Mouse (Mus musculus) midbrain, embryonic 15.5 days (tissue): ENCODE measurements around the gene Heatr4. TPM values are rescaled to one million over a fixed set of nuclear protein-coding genes. Genes with fewer than 3 reads are reported as not detected.

Source experiments
- ATAC-seq: fragments of 200-750 bp; cut with Nextera tagmentation; replicated peaks from 2 replicates; pipeline ENCODE4 v1.8.0; 2017; ENCODE audit warnings: moderate TSS enrichment
- H3K27ac ChIP-seq: fragments of 300-500 bp; sonication (generic); 2 replicates; pipeline ENCODE4 v1.5.1; 2015; ENCODE audit warnings: mild to moderate bottlenecking, inconsistent platforms
- H3K27me3 ChIP-seq: fragments of 300-500 bp; sonication (generic); replicated peaks from 2 replicates; pipeline ENCODE4 v1.6.1; 2015; ENCODE audit warnings: inconsistent platforms
- H3K36me3 ChIP-seq: fragments of 300-500 bp; sonication (generic); replicated peaks from 2 replicates; pipeline ENCODE4 v1.6.1; 2015; ENCODE audit warnings: inconsistent platforms
- H3K4me1 ChIP-seq: fragments of 300-500 bp; sonication (generic); 2 replicates; pipeline ENCODE4 v1.6.1; 2015; ENCODE audit warnings: inconsistent platforms
- H3K4me2 ChIP-seq: fragments of 300-500 bp; sonication (generic); 2 replicates; pipeline ENCODE4 v1.6.1; 2015; ENCODE audit warnings: inconsistent platforms, mild to moderate bottlenecking, moderate library complexity
- H3K4me3 ChIP-seq: fragments of 300-500 bp; sonication (generic); 2 replicates; pipeline ENCODE4 v1.5.1; 2015; ENCODE audit warnings: mild to moderate bottlenecking, inconsistent platforms
- H3K9ac ChIP-seq: fragments of 300-500 bp; sonication (generic); 2 replicates; pipeline ENCODE4 v1.6.1; 2015; ENCODE audit warnings: mild to moderate bottlenecking, inconsistent platforms
- H3K9me3 ChIP-seq: fragments of 300-500 bp; sonication (generic); 2 replicates; pipeline ENCODE4 v1.6.1; 2016; ENCODE audit warnings: inconsistent platforms
- WGBS: fragments of 180-500 bp; shearing (Covaris S2); methylation state at CpG from one replicate; pipeline ENCODE4 v1.1.7; 2015; ENCODE audit warnings: mixed read lengths; 5-methylcytosine and 5-hydroxymethylcytosine counted together
- polyA plus RNA-seq: library from polyadenylated mRNA; unstranded; fragments of >200 nt; fragmentation: Nextera tagmentation; extraction: Ambion mirVana; gene quantifications from 2 replicates; pipeline ENCODE4 v1.2.1, GENCODE M21; 2015

Gene Heatr4
- polyA plus RNA-seq, 1 experiment from 2014 or later: 0.09 TPM

DNA sequence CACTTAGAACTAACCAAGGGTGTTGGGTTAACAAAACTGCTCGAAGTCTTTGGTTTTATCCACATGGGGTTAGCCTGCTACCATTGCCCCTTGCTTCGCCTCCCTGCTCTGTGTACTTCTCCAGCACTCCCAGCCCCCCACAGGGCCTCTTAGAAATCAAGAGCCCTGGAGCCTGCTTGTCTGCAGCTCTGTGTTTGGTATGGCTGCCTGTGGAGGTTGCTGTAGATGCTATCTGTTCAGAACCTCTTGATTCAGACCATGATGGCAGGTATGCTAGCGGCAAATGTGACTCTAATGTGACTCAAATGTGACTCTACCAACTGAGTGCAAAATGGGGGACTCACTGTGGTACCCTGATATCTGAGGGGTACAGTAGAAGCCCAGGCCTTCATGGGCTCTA, 60.3 kb downstream of the Heatr4 start:
- ATAC-seq: no peak
- 71% methylated on average over 3 of the region's 3 CpGs for WGBS

DNA sequence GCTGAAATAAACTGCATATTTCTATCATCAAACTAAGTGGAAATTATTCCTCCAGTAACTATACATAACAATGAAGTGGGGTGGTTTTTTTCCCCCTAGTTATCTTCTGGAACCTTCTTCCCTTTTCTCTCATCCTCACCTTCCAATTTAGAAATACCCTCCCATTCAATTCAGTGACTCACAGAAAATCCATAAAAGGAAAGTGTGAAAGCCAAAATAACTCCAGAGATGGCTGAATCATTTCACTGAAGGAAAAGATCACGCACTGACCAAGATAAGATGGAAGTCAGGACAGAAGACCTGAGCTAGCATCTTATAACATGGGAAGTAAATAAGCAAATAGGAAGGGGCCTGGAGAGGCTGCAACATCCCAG, 61.2 kb downstream of the Heatr4 start:
- Histone ChIP-seq H3K4me3 (no peak overlapping the region), H3K4me2 (no peak overlapping the region), H3K9me3 (no peaks in the 10 kb centered on the region), H3K4me1 (peaks cover 19% of the 10 kb centered on the region), H3K27me3 (no peaks in the 10 kb centered on the region), H3K9ac (no peak overlapping the region), H3K36me3 (no peaks in the 10 kb centered on the region), H3K27ac (no peak overlapping the region)
- 81% methylated on average over 1 of the region's 1 CpGs for WGBS
- ATAC-seq: no peak

More for the DNA sequence above, 60.3 kb downstream of the Heatr4 start:
- Histone ChIP-seq H3K27me3 (no peaks in the 10 kb centered on the region), H3K36me3 (no peaks in the 10 kb centered on the region), H3K9me3 (no peaks in the 10 kb centered on the region), H3K27ac (no peak overlapping the region), H3K4me2 (no peak overlapping the region), H3K4me3 (no peak overlapping the region), H3K4me1 (peaks cover 19% of the 10 kb centered on the region), H3K9ac (no peak overlapping the region)

DNA sequence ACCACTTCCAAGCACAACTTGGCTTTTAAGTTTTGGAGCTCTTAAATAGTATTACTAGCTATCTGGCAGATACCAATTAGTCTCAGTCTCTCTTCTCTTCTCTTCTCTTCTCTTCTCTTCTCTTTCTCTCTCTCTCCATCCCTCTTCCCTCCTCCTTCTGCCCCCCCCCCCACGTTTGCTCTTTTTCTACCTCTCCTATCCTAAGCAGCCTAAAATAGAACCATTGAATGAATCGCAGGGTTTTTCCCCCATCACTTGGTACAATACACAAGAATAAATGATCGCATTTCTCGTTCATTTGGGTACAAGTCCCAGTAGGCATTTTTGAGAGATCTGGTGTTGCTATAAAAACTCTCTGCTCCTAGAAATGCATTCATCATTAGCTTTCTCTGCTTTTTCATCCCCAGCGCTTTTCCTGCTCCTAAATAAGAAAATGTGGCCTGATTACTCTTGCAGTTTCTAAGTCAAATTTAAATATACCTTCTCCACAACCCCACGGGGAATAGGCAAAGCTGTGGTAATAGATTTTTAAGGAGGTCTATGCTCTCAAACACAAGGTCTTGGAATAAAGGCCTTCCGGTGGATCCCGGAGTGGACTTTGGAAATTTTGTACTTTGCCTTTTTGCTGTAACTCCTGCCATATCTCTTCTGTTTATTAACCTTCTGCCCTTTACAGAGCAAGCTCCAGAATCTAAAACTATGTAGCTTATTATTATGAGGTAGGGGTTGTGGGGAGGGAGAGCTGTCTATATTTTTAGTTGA, 61.7 kb downstream of the Heatr4 start:
- ATAC-seq: no peak
- H3K36me3 ChIP-seq: no peaks in the 10 kb centered on the region
- H3K27me3 ChIP-seq: no peaks in the 10 kb centered on the region
- H3K9me3 ChIP-seq: no peaks in the 10 kb centered on the region
- H3K4me1 ChIP-seq: peaks cover 19% of the 10 kb centered on the region
- peak overlapping the region; percentile 52 for H3K4me2 ChIP-seq
- H3K4me3 ChIP-seq: peak overlapping the region; percentile 84
- H3K9ac ChIP-seq: no peak overlapping the region
- H3K27ac ChIP-seq: no peak overlapping the region
- 36% methylated on average over 8 of the region's 8 CpGs for WGBS

DNA sequence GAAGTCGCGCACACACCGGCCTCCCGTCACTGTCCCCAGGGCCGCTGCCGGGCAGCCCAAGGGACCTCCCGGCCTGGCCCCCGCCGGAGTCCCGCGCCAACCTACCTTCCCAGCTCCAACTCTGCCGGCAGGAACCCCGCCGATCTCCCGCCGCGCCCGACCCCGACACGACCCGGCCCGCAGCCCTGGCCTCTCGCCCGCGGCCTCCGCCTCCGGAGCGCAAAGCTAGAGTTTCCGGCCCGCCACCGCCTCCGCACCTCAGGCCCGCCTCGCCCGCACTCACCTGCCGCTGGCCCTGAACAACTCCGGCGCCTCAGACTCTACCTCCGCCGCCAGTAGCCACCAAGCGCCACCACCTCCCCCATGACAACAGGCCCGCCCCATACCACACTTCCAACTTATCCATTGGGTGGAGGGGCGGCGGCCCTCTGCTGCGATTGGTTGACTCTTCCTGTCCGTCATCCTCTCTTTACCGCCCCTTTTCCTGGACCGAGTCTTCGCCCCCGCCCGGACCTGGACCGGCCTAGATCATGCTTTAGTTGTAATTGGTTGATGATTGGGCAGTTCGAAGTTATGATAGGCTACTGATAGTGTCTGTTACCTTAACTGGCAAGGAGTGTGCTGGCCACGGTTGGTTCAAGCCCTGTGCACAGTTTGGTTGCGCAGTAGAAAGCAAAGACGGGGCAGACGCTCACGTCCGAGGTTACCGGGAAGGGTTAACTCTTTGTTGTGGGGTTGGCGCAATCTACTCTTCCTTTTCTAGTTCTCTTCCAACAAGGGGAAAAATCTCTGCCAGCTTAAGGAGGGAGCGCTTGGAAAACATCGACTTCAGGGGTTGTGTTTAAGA, 62.9 kb downstream of the Heatr4 start, which contains the start of gene Numb:
Gene Numb (minus strand): TSS at position 400 of the 847 bp plus-strand sequence.
- WGBS: under 1% methylated on average over 61 of the region's 63 CpGs
- peak; percentile 100 for ATAC-seq
- Histone ChIP-seq H3K9me3 (no peaks in the 10 kb centered on the region), H3K4me1 (peaks cover 19% of the 10 kb centered on the region), H3K4me2 (peak within 1 kb of the TSS; percentile 85), H3K4me3 (peak within 1 kb of the TSS; percentile 84), H3K27ac (peak within 1 kb of the TSS; percentile 89), H3K27me3 (no peaks in the 10 kb centered on the region), H3K36me3 (no peaks in the 10 kb centered on the region), H3K9ac (peak within 1 kb of the TSS; percentile 72)

DNA sequence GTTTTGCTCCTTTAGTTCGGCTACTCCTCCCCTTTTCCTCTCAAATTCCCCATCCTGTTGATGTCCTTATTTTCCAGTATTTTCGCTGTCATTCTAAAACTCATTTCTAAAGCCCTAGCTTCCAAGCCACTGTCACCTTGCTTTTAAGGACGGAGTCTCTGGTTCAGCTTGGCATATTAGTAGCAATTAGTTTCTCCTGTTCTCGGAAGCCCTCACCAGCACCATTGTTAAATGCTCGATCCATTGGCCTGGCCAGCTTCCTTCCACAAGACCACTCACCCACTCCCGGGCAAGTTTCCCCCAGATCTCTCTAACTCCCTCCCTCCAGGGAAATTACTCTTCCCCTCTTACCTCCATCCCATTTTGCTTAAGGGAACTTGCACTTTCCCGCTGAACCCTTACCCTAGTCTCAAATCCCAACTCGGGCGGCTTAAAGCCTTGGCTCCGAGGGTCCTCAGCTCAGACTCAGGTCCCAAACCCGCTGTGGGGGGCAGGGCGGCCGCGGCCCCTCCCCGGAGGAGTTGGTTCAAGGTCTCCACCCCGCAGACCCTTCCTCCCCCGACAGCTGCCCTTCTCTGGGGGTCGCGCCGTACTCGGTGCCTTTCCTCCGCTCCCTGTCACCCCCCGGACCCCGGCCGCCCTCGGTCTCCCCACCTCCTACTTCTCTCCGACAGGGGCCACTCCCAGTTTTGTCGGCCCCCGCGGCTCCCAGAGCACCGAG, 63.8 kb downstream of the Heatr4 start:
- Histone ChIP-seq H3K4me2 (peak overlapping the region; percentile 85), H3K27ac (peak overlapping the region; percentile 89), H3K9ac (peak overlapping the region; percentile 72), H3K27me3 (no peaks in the 10 kb centered on the region), H3K9me3 (no peaks in the 10 kb centered on the region), H3K4me1 (peaks cover 19% of the 10 kb centered on the region), H3K36me3 (no peaks in the 10 kb centered on the region), H3K4me3 (peak overlapping the region; percentile 84)
- WGBS: under 1% methylated on average over 31 of the region's 31 CpGs
- ATAC-seq: no peak

DNA sequence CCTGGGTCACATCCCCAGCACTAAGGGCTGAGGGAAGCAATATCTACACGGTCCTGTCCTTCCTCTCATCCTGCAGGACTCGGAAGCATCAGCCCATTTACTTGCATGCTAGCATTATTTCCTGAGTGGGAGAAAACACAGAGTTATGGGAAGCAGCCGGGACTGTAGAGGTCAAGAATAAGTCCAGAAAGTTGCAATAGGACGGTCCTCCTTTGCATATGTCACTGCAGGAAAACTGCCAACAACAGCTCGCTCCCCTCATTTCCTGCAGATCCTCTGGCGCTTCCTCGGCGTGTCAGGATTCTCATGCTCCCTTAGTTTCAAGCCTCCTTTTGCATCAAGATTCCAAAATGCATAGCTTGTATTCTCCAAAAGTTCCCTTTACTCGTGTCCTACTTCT, 67.8 kb downstream of the Heatr4 start:
- H3K4me2 ChIP-seq: no peak overlapping the region
- WGBS: 78% methylated on average over 9 of the region's 9 CpGs
- no peaks in the 10 kb centered on the region for H3K9me3 ChIP-seq
- no peaks in the 10 kb centered on the region for H3K36me3 ChIP-seq
- peaks cover 12% of the 10 kb centered on the region for H3K4me1 ChIP-seq
- no peak overlapping the region for H3K27ac ChIP-seq
- H3K27me3 ChIP-seq: no peaks in the 10 kb centered on the region
- no peak overlapping the region for H3K4me3 ChIP-seq
- H3K9ac ChIP-seq: no peak overlapping the region
- no peak for ATAC-seq

DNA sequence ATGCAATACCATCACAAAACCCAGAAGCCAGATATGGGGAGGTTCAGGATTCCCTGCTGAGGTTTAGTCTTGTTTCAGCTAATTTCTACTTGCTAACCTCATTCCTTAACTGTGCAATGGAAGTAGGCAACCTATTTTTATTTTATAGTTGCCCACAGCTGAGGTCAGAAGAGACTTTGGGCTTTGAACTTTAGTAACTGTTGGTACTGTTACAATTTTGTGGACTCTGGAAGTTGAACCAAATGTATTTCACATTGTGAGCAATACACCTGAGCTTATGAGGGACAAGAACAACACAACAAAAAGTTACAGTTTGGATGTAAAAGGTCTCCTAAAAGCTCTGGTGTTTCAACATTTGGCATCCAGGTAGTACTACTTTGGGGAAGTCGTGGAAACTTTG, 69.9 kb downstream of the Heatr4 start:
- Histone ChIP-seq H3K27me3 (no peaks in the 10 kb centered on the region), H3K4me2 (no peak overlapping the region), H3K4me1 (0 out of 2 replicates have a peak, but pooled peaks cover 2% of the 10 kb centered on the region), H3K36me3 (no peaks in the 10 kb centered on the region), H3K27ac (no peak overlapping the region), H3K9ac (no peak overlapping the region), H3K4me3 (no peak overlapping the region), H3K9me3 (no peaks in the 10 kb centered on the region)
- 90% methylated on average over 1 of the region's 1 CpGs for WGBS
- ATAC-seq: no peak

DNA sequence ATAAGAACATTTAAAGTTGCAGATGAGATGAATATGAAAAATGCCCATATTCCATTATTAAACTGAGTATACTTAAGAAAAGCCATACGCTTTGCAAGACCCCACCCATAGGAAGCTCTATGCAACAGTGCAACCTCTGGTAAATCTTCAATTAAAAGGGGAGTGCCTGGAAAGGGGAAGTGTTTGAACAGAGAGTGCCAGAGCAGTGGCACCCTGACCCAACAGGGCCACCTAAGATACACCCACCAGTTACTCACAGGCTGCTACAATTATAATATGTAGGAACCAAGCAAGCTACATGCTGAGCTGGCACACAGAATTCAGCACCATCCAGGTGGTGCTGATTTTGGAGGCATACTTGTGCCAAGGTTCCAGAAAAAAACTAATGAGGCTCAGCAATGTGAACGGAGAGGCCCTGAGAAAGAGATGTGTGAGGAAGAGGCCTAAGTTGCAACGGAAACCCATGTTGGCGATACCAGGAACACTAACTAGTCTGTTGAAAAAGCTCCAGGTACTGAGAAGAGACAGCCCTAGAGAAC, 70.4 kb downstream of the Heatr4 start:
- WGBS: 94% methylated on average over 4 of the region's 4 CpGs
- Histone ChIP-seq H3K36me3 (no peaks in the 10 kb centered on the region), H3K27me3 (no peaks in the 10 kb centered on the region), H3K4me1 (no peaks in the 10 kb centered on the region), H3K27ac (no peak overlapping the region), H3K4me2 (no peak overlapping the region), H3K9ac (no peak overlapping the region), H3K4me3 (no peak overlapping the region), H3K9me3 (no peaks in the 10 kb centered on the region)
- no peak for ATAC-seq

DNA sequence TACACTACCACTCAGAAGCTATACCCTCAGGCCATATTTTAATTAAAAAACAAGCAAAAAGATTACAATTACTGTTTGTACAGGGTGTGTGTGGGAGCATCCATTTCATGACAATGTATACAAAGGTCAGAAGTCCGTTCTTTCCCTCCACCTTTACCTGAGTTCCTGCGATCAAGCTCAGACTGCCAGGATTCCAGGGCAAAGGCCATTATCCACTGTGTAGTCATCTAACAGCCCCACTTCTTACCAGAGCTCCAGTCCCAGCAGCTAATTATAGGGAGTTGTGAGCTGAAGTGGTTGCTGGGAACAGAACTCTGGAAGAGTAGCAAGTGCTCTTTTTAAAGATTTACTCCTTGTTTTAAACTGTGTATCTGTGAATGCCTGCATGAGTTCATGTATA, 74.2 kb downstream of the Heatr4 start:
- H3K9me3 ChIP-seq: no peaks in the 10 kb centered on the region
- no peak for ATAC-seq
- no peak overlapping the region for H3K9ac ChIP-seq
- no peak overlapping the region for H3K4me2 ChIP-seq
- H3K27me3 ChIP-seq: no peaks in the 10 kb centered on the region
- no peaks in the 10 kb centered on the region for H3K36me3 ChIP-seq
- H3K4me3 ChIP-seq: no peak overlapping the region
- H3K4me1 ChIP-seq: no peaks in the 10 kb centered on the region
- no peak overlapping the region for H3K27ac ChIP-seq
- WGBS: 94% methylated on average over 2 of the region's 2 CpGs

Other genes starting within 250 kb of the Heatr4 start
- 0.22 and 0.28 TPM in 2 replicates for gene Papln, start 221.2 kb downstream of the Heatr4 start, polyA plus RNA-seq
- gene Numb, start 62.9 kb downstream of the Heatr4 start, polyA plus RNA-seq: 16.0 and 17.5 TPM in 2 replicates
- 10.6 and 12.7 TPM in 2 replicates for gene Riox1, start 34.2 kb downstream of the Heatr4 start, polyA plus RNA-seq
- 11.8 and 13.4 TPM in 2 replicates for gene Acot2, start 3.0 kb upstream of the Heatr4 start, polyA plus RNA-seq
- 69.7 and 83.0 TPM in 2 replicates for gene Acot1, start 24.6 kb upstream of the Heatr4 start, polyA plus RNA-seq
- gene Acot4, start 53.5 kb upstream of the Heatr4 start, polyA plus RNA-seq: 0.27 and 0.71 TPM in 2 replicates
- gene Gm49366, start 54.1 kb upstream of the Heatr4 start, polyA plus RNA-seq: not detected in 2 replicates
- gene Acot3, start 67.3 kb upstream of the Heatr4 start, polyA plus RNA-seq: 0.96 and 2.4 TPM in 2 replicates
- 0.13 and 0.15 TPM in 2 replicates for gene Acot5, start 84.5 kb upstream of the Heatr4 start, polyA plus RNA-seq
- 1.1 and 1.3 TPM in 2 replicates for gene Acot6, start 115.8 kb upstream of the Heatr4 start, polyA plus RNA-seq
- 8.2 and 10.8 TPM in 2 replicates for gene Dnal1, start 129.5 kb upstream of the Heatr4 start, polyA plus RNA-seq
- 6.5 and 7.7 TPM in 2 replicates for gene Pnma1, start 163.6 kb upstream of the Heatr4 start, polyA plus RNA-seq
- 4.3 and 4.4 TPM in 2 replicates for gene Elmsan1, start 234.0 kb upstream of the Heatr4 start, polyA plus RNA-seq